Mouse (Mus musculus): ENCODE data around the gene Prss38. TPM values are rescaled to one million over a fixed set of nuclear protein-coding genes. Genes with fewer than 3 reads are reported as not detected.

The Prss38 gene
- not detected in 2 replicates for polyA plus RNA-seq (2015; fragmentation: Nextera tagmentation; extraction: Ambion mirVana)

GRCm38 (mm10) chr11:59375475-59375874 lies at the start of gene Prss38:
Prss38 (minus strand) TSS chr11:59375657.

Small RNA genes lying within 50 kb of the gene (microRNA-seq; reads per million reads assigned to microRNA genes)
- not detected for gene Gm24756

Other genes starting within 250 kb of the Prss38 start
- gene Obscn, start 239.3 kb downstream of the Prss38 start, polyA plus RNA-seq (2015; fragmentation: Nextera tagmentation; extraction: Ambion mirVana): 0.27 and 0.68 TPM in 2 replicates
- gene Iba57, start 211.9 kb downstream of the Prss38 start, polyA plus RNA-seq (2015; fragmentation: Nextera tagmentation; extraction: Ambion mirVana): 6.6 and 7.1 TPM in 2 replicates
- gene Gjc2, start 192.4 kb downstream of the Prss38 start, polyA plus RNA-seq (2015; fragmentation: Nextera tagmentation; extraction: Ambion mirVana): 0.55 and 1.5 TPM in 2 replicates
- gene Guk1, start 183.4 kb downstream of the Prss38 start, polyA plus RNA-seq (2015; fragmentation: Nextera tagmentation; extraction: Ambion mirVana): 277 and 283 TPM in 2 replicates
- gene Mrpl55, start 173.2 kb downstream of the Prss38 start, polyA plus RNA-seq (2015; fragmentation: Nextera tagmentation; extraction: Ambion mirVana): 116 and 117 TPM in 2 replicates
- 26.2 and 28.5 TPM in 2 replicates for gene 2310033P09Rik, start 167.3 kb downstream of the Prss38 start, polyA plus RNA-seq (2015; fragmentation: Nextera tagmentation; extraction: Ambion mirVana)
- gene Arf1, start 147.4 kb downstream of the Prss38 start, polyA plus RNA-seq (2015; fragmentation: Nextera tagmentation; extraction: Ambion mirVana): 573 and 620 TPM in 2 replicates
- gene Wnt3a, start 84.9 kb downstream of the Prss38 start, polyA plus RNA-seq (2015; fragmentation: Nextera tagmentation; extraction: Ambion mirVana): not detected in 2 replicates
- 2.4 and 3.3 TPM in 2 replicates for gene Wnt9a, start 68.7 kb downstream of the Prss38 start, polyA plus RNA-seq (2015; fragmentation: Nextera tagmentation; extraction: Ambion mirVana)
- gene Jmjd4, start 74.4 kb upstream of the Prss38 start, polyA plus RNA-seq (2015; fragmentation: Nextera tagmentation; extraction: Ambion mirVana): 24.2 and 24.3 TPM in 2 replicates
- gene Snap47, start 75.5 kb upstream of the Prss38 start, polyA plus RNA-seq (2015; fragmentation: Nextera tagmentation; extraction: Ambion mirVana): 539 and 570 TPM in 2 replicates
- 7.2 and 8.0 TPM in 2 replicates for gene Zfp867, start 96.8 kb upstream of the Prss38 start, polyA plus RNA-seq (2015; fragmentation: Nextera tagmentation; extraction: Ambion mirVana)
- 12.2 and 12.4 TPM in 2 replicates for gene Zkscan17, start 151.1 kb upstream of the Prss38 start, polyA plus RNA-seq (2015; fragmentation: Nextera tagmentation; extraction: Ambion mirVana)
- 0.22 and 0.24 TPM in 2 replicates for gene Nlrp3, start 165.9 kb upstream of the Prss38 start, polyA plus RNA-seq (2015; fragmentation: Nextera tagmentation; extraction: Ambion mirVana)
- gene Olfr222, start 200.6 kb upstream of the Prss38 start, polyA plus RNA-seq (2015; fragmentation: Nextera tagmentation; extraction: Ambion mirVana): 0.20 TPM in 1 of 2 replicates, not detected in the other
- gene Olfr223, start 217.6 kb upstream of the Prss38 start, polyA plus RNA-seq (2015; fragmentation: Nextera tagmentation; extraction: Ambion mirVana): not detected in 2 replicates